Mouse (Mus musculus) kidney, adult 2 months (tissue): Measurements from ENCODE around the gene Trip6.

ENCODE experiments used
- CTCF ChIP-seq: fragments of 200-500 bp; conservative IDR thresholded peaks from 2 replicates; pipeline ENCODE4 v1.5.1; 2011; ENCODE audit warnings: low read depth, mild to moderate bottlenecking, control low read depth, low read length, moderate library complexity, mixed read lengths; ENCODE audit not compliant: insufficient read depth, insufficient read length
- POLR2A ChIP-seq: fragments of 200-500 bp; IDR thresholded peaks from one replicate; pipeline ENCODE4 v1.6.1; 2011; ENCODE audit warnings: low read depth, low read length, control low read depth

GRCm38 (mm10) chr5:137337190-137337589 is 23.0 kb upstream of the Trip6 start:
- TF ChIP-seq CTCF: no peak
- no peak for TF ChIP-seq POLR2A
